Mouse (Mus musculus) CD4-positive, CD25-positive, alpha-beta regulatory T cell, adult 4 months (primary cell): Measurements from ENCODE around the gene Uap1l1. TPM values are rescaled to one million over a fixed set of nuclear protein-coding genes. Genes with fewer than 3 reads are reported as not detected.

Experiments
- ATAC-seq: one replicate; pipeline ENCODE4 v1.8.0; 2017
- polyA plus RNA-seq, 2 experiments: library from polyadenylated mRNA; unstranded; fragments of 100-300 nt; shearing (Covaris generic); gene quantifications; one replicate each; pipeline ENCODE4 v1.2.1; 2017

The Uap1l1 gene
- polyA plus RNA-seq, 2 experiments from 2014 or later: 18.0 to 18.8 TPM

DNA sequence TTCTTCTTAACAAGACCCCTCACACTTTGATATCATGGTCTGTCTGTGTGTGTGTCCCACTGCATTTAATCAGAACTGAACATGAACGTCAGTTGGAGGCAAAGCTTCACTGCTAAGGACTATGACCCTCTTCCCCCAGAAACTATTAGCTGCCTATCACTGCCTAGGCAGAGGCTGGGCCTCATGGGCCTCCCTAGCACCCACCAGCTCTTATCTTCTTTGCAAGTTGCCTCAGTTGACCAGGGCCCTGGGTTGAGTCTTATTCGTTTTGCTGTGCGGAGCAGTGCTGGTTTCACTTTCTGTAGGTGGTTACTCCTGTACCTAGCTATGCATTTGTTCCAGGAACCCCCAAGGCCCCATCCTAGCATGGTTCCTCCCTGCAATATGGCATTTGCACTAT is 4.5 kb upstream of the Uap1l1 start:
- ATAC-seq: no peak

DNA sequence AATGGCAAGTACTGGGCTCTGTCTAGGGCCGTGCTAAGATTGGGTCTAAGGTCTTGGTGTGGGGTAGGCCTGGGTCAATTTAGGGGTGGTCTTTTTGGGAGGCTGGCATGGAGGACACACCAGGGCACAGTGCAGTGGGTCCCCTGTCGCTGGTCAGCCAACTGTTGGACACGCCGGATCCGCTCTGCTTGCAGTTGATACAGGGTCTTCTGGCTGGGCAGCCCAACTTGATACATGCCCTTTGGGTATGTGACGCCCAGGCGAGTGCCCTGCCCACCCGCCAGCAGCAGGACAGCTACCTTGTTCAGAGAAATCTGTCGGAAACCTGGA is 756 bp downstream of the Uap1l1 start:
- ATAC-seq: no peak

DNA sequence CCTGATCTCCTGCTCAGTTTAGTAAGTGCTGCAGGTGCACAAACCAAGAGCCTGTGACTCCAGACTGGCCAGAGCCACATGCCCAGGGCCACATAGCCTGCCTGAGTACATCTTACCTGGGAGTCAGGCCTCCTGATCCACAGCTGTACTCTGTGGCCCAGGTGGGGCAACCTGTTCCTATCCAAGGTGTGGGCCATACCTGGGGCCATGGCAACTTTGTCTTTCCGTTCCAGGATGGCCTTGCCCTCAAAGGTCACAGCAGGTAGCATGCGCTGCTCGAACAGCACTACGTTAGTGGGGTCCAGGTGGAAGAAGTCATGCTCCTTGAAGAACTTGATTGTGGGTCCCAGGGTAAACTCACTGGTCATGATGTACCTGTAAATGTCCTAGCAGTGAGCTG is 1.2 kb downstream of the Uap1l1 start:
- ATAC-seq: no peak

DNA sequence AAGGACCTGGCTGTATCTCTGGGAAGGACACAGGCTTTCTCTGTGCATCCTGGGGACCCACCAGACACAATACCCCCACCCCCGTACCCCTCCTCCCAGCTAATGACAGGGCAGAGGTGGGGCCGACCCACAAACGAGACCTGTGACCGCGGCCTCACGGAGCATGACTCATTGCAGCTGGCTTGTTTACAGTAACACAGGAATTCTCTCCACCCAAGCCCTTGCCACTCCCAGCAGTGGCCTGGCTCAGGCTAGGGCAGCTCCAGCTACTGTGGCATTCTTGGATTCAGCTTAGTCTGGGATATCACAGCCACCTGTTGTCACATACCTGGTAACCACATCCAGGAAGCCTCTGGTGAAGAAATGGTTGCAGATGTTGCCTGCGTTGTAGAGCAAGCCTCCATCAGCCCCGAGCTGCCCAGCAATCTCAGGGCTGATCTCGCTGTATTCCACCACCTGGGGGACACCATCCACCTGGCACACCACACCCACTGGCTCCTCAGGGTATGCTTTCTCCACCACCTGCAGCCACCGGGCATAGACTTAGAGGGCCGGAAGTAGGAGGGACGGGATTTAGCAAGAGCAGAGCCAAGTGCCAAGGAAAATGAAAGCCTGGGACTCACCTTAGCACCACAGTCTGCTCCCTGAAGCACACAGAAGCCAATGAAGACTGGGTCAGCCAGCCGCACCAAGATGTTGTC is 1.9 kb downstream of the Uap1l1 start:
- no peak for ATAC-seq

DNA sequence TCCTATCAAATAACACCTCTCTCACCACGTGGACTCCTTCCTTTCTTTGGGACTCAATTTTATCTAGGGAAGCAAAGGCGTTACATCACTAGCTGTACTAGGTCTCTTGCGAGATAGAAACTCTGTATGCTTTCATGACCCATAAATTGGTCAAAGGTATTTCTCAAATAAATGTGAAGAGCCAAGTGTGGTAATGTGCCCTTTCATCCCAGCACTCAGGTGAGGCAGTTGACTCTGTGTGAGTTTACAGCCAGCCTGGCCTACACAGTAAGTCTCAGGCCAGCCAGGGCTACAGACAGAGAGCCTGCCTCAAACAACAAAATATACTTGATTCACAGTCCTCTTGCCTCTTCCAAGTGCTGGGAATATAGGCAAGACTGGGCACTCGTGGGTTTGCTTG is 5.6 kb downstream of the Uap1l1 start:
- ATAC-seq: no peak

DNA sequence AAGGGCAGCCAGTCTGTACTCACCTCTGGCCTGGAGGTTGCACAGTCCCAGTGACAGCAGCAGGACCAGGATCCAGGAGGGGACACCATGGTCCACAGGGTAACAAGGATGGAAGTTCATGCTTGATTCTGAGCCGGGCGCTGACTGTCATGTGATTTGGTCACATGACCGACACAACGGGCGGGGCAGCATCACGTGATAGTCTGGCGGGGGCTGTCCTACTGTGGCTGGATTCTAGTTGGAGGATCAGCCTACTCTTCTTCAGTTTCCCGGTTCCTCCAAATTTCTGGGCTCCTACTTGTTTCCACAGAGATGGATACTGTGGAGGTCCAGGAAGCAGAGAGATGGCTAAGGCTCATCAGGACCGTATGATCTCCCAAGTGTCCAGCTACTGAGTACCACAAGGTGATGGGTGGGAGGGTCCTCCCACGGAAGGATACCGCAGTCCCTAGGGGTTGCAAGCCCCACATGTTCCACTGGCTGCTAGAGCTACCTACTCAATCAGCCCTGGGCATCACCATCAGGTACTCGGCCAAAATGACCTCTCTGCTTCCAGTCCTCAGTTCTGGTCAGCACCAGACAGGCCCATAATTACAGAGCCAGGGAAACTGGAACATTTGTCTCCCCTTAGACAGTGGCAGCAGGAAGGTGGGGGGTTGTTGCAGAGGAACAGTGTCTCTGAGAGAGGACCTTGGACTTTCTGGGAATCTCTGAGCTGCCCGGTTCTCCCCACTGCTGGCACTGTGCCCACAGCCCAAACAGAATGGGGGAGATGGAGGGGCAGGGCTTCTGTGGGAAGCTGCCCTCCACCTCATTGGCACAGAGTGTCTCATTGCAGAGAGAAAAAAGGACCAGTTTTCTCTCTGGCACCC is 9.0 kb downstream of the Uap1l1 start, which contains the start of gene Dpp7:
Dpp7 (minus strand) TSS at position 152 of the 872 bp plus-strand sequence.
- ATAC-seq: peak; percentile 87

GRCm38 (mm10) chr2:25355419-25356066 is 9.9 kb downstream of the Uap1l1 start:
- ATAC-seq: no peak

DNA sequence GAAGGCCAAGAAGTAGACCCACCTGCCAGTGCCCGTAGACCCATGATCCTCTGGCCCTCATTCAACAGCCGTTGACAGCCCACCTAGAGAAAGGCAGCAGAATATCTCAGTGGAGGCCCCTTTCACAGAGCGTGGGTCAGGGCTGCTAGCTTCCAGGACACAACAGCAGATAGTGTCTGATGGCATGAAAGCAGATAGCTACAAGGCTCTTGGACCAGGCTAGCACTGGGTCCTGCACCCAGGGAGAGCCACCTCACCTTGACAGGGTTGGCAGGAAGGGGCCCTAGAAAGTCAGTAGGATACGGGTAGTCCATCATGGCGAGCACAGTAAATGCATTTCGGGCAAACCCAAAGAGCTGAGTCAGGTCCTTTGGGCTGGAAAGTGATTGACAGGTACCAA is 11.3 kb downstream of the Uap1l1 start:
- ATAC-seq: no peak

DNA sequence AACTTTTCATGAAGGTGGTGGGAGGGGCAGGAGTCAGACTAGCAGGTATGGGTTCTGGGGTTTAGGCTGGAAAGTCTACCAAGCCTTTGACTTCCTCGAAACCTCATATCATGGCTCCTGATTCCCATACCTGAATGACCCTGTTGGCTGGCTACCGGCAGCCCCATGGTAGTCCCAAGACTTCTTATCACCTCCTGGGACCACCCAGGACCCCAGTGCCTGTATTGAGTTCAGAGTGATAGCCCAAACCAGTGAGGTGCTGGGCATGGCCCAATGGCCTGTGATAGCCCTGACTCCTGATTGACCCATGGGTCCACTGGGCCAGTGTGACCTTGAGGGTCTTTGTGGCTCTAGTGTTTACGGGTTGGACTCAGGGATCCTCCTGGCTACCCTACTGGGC is 14.8 kb downstream of the Uap1l1 start:
- ATAC-seq: no peak

DNA sequence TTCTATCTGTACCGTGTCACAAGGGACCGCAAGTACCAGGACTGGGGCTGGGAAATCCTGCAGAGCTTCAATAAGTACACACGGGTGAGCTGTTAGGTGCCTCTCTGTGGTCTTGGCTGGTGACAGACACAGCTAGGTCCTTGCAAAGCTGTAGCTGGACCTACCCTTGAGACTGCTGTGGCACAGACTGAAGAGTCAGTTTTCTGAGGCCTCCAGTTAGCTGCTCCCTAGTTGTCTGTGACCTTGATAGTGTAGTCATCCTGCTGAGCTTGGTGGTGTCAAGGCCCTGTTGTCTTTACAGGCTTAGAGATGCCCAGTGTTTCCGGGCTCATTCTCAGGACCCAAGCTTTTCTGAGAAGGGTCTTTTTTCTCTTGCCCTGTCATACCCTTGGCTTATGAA is 16.0 kb downstream of the Uap1l1 start:
- no peak for ATAC-seq

DNA sequence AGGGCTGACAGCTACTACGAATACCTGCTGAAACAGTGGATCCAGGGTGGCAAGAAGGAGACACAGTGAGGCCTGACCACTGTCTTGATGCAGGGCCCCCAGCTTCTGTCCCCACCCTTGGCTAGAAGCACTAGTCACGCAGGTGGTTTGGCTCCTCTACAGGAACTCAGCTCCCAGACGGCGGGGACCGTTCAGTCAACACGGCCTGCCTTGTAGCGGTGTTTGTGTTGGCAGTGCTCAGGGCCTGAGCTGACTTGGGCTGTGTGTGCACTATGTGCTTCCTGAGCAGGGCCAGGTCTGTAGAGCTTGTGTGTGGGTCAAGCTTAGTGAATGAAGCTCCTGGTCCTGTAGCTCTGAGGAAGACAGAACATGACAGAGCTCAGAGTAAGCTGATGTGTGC is 17.3 kb downstream of the Uap1l1 start:
- no peak for ATAC-seq

DNA sequence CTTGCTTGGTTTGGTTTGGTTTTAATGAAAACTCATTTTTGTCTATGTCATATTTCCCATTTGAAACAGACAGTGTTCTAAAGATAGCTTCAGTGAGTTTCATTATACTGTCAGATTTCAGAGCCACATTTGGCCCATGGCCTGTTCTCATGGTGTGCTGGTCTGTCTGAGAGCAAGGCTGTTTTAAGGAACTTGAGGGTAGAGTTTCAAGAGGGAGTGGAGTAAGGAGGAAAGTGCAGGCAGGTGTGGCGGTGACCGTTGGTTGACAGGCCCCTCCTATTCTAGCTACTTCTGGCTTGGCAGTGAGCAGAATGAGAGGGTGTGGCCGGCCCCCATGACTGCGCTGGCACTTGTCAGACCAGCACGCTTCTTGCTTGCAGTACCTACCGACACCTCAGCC is 27.2 kb downstream of the Uap1l1 start:
- ATAC-seq: no peak

DNA sequence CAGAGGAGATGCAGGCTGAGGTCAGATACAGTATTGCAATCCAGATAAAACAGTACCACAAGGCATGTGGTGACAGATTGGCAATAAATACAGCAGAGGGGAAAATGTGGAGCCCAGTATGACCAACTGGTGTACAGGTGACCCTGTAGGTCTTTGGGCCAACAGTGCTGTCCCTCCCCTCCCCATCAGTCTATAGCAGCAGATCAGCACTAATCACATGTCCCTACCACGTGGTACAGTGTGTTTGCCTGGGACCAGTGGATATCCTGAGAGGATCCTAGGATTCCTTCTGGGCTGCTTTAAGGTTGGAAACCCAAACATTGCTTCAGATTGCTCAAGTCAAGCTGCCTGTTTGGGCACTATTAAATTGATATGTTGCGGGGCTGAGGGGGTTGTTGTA is 31.9 kb downstream of the Uap1l1 start:
- no peak for ATAC-seq

GRCm38 (mm10) chr2:25332286-25333160 is 33.0 kb downstream of the Uap1l1 start, which contains the start of gene Man1b1:
Gene Man1b1 (plus strand): TSS chr2:25332338.
- peak; percentile 98 for ATAC-seq

DNA sequence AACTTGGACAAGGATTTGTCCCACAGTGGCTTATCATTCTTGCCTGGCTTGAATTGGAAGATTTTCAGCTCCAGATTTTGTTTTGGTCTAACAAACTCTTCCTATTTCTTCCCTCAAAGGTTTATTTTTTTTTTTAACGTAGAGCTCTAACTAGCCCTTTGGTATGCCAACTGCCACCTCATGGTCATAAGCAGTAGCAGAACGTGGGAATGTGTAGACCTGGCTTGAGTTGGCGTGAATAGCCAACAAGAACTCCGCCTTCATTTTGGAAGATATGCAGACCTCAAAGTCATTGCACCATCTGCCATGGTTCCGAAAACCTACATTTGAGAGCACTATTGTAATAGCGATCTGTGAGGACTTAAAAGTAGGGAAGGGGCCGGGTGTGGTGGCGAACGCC is 34.0 kb downstream of the Uap1l1 start:
- ATAC-seq: no peak

DNA sequence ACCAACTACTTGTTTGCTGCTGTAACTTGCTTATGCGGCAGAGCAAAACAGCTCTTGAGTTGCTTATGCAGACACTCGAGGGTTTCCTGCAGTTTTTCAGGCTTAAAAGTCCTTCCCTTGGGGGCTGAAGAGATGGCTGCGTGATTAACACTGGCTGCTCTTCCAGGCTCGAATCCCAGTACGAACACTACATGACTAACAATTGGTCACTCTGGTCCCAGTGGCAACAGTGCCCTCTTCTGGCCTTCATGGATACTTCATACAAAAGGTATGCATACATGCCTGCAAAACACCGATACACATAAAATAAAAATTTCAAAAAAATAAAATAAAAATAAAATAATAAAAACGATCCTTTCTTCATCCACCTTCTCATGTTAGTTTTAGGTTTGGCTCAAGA is 37.0 kb downstream of the Uap1l1 start:
- ATAC-seq: no peak

DNA sequence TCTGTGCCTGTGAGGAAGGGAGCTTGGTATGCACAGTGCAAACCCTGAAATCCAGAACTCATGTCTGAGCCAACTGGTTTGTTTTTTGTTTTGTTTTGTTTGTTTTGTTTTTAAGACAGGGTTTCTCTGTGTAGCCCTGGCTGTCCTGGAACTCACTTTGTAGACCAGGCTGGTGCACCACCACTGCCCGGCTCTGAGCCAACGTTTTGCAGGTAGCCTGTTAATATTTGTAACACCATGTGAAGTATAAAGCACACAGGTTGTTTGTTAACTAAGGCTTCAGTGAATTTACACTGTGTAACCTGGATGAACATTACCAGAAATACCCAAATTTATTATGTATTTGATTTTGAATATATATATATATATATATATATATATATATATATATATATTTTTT is 39.4 kb downstream of the Uap1l1 start:
- ATAC-seq: no peak

DNA sequence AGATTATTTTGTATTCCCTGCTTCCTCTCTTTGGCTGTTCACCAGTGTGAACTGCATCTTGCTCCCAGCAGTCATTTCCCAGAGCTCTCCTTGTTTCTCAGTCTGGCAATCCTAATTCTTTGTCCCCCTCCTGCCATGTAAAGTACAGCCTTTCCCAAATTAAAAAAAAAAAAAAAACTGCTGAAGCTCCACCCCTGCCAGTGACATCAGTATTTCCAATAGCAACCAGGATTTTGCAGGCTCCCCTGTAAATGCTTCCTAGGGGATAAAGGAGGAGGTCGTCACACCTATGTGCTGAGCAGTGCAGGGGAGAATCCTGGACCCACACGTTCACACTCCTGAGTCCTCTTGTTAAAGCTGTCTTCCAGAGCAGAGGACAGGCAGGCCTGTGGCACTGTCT is 45.4 kb downstream of the Uap1l1 start:
- no peak for ATAC-seq

DNA sequence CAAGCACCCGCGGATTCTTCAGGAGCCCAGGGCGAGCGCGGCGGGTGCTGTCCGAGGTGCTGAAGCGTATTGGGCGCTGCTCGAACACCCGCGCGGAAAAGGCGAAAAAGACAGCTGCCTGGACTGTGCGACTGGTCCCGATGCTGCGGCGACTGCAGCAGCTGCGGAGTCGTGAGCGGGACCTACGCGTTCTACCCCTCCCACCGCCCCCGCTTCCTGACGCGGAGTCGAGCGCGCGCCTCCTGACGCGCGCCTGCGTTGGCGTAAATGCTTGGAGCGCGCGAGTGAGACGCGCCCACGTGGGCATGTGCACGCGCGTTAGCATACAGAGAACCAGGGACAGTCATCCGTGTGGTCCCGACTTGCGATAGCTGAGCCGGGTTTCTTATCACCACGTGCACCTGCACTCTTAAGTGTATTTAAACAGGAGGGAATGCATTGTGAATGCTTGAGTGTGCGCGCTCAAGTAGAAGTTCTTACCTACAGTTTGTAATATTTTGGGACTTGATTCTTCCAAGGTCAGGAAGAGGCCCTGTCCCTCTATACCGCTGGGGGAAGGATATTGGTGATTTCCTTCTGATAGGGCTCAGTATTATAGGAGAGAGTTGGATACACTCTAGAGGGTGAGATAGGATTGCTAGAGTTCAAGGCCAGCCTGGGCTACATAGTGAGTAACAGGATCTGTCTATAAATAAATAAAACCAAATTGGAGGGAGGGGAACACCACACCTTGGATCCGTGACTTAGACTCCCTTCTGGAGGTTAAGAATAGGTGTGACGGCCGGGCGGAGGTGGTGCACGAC is 46.3 kb downstream of the Uap1l1 start, which contains the start of gene Grin1:
Grin1 (minus strand) TSS at position 217 of the 803 bp plus-strand sequence.
- no peak for ATAC-seq

- no peak for ATAC-seq
These were observed 47.1 kb downstream of the Uap1l1 start for GRCm38 (mm10) chr2:25318119-25318966.

GRCm38 (mm10) chr2:25311491-25311891 is 54.0 kb downstream of the Uap1l1 start:
- ATAC-seq: no peak
